Comparison of ENCODE assay signal across 13 mouse cellular contexts in the genomic region with DNA sequence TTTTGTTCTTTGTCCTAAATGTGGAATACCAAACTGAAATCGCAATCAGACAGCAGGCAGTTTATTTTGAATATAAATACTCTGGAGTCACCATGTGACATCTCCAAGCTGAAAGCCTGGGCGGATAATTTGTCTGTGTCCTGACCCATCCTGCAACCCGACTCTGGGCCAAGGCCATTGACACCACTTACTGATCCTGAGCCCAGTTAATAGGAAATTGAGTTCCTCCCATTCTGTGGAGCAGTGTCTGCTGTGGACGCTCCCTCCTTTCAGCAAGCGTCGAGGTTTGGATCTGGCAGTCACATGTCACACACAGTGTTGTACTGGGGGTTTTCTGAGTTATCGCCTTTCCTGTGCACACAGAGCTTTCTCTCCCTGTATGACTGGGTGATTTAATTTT.
DNase-seq lines count a peak whose midpoint lies in the region; ATAC-seq and TF ChIP-seq lines count a peak whose summit lies in the region.
"Had no signal": no experiment of that assay in that cellular context is flagged by ENCODE, and none has a peak within 500 bp of the region (broad histone marks: within the 10 kb centered on the region; RNA-seq: fewer than 3 reads in every experiment).

No protein-coding gene starts in this region.

- intact Hi-C loops in gastrocnemius, postnatal 14 days (cut with DNase I; ENCODE audit: low total_unique reads): no loop called here

- ATAC-seq in embryonic facial prominence, embryonic 13.5 days (ENCODE audit: insufficient number of reproducible peaks, insufficient read depth, low FRiP score, low TSS enrichment, low read depth): no peak
- ATAC-seq: hindbrain, postnatal 0 days had no signal

- peaks cover 0 to 10% of the 10 kb centered on the region in 2 experiments; a peak in 1 of 4 replicates for H3K4me1 ChIP-seq in CH12.LX (ENCODE audit: control insufficient read depth in 1 of 2, insufficient read depth in 2 of 2)
- H3K4me1 ChIP-seq in embryonic facial prominence, embryonic 13.5 days: peaks cover 52% of the 10 kb centered on the region

- H3K36me3 ChIP-seq in CH12.LX (replicated peaks in 1 of 2; ENCODE audit: control insufficient read depth in 1 of 2, insufficient read depth in 1 of 2, low read length in 1 of 2): no peaks in the 10 kb centered on the region
- peaks cover 19% of the 10 kb centered on the region for H3K36me3 ChIP-seq in embryonic facial prominence, embryonic 13.5 days
- H3K36me3 ChIP-seq: forebrain, embryonic 12.5 days; G1E had no signal

- no peak for TF ChIP-seq CTCF in CH12.LX (conservative IDR thresholded peaks at IDR 0.05 in 1 of 2, IDR thresholded peaks at IDR 0.05 in 1 of 2; ENCODE audit: low read depth in 2 of 2, low read length in 2 of 2)

- peaks cover 21% of the 10 kb centered on the region for H3K27me3 ChIP-seq in CH12.LX (replicated peaks)
- no peaks in the 10 kb centered on the region for H3K27me3 ChIP-seq in embryonic facial prominence, embryonic 13.5 days
- H3K27me3 ChIP-seq: forebrain, embryonic 12.5 days; limb, embryonic 12.5 days had no signal

- no peak overlapping the region for H3K27ac ChIP-seq in CH12.LX (ENCODE audit: insufficient read depth, low read depth)
- H3K27ac ChIP-seq in embryonic facial prominence, embryonic 13.5 days: peak overlapping the region; percentile 62; the same call in 1 of the 2 replicates
- H3K27ac ChIP-seq: forebrain, embryonic 12.5 days; hindbrain, postnatal 0 days; limb, embryonic 12.5 days had no signal

- TF ChIP-seq RAD21 in CH12.LX (IDR thresholded peaks at IDR 0.05; ENCODE audit: low read depth, low read length): no peak

- H3K9ac ChIP-seq in CH12.LX (ENCODE audit: insufficient read depth, low read depth): no peak overlapping the region
- no peak overlapping the region for H3K9ac ChIP-seq in embryonic facial prominence, embryonic 13.5 days
- H3K9ac ChIP-seq: forebrain, embryonic 12.5 days; limb, embryonic 12.5 days had no signal

- DNase-seq in gastrocnemius, adult 18-20 months (ENCODE audit: low spot score): peak; percentile 70
- no peak for DNase-seq in gastrocnemius, postnatal 14 days
- no peak for DNase-seq in CH12.LX (ENCODE audit: extremely low read depth)
- peak; percentile 64 for DNase-seq in kidney, postnatal 14 days
- no peak for DNase-seq in heart, postnatal 4 days
- no peak for DNase-seq in urinary bladder, postnatal 36 days (ENCODE audit: low spot score in 2 of 2)
- no peak for DNase-seq in urinary bladder, postnatal 4 days (ENCODE audit: low spot score in 2 of 2)
- DNase-seq: cerebellum, adult 2 months had no signal

- H3K9me3 ChIP-seq in CH12.LX (replicated peaks; ENCODE audit: low read length): no peaks in the 10 kb centered on the region
- no peaks in the 10 kb centered on the region for H3K9me3 ChIP-seq in embryonic facial prominence, embryonic 13.5 days
- H3K9me3 ChIP-seq: forebrain, embryonic 12.5 days; G1E; limb, embryonic 12.5 days had no signal

- no peak overlapping the region for H3K4me3 ChIP-seq in CH12.LX (replicated peaks in 1 of 3; ENCODE audit: low read depth in 2 of 3, low read length in 2 of 3, poor library complexity in 1 of 3)
- H3K4me3 ChIP-seq in embryonic facial prominence, embryonic 13.5 days: no peak overlapping the region
- H3K4me3 ChIP-seq: forebrain, embryonic 12.5 days; limb, embryonic 12.5 days had no signal

- TF ChIP-seq EP300 in CH12.LX (IDR thresholded peaks at IDR 0.05; ENCODE audit: low read length): no peak

- dilution Hi-C loops in CH12.LX (cut with MboI; ENCODE audit: extremely low pct_ligation_motif_present, extremely low pct_unique_long_range_greater_than_20kb, low sequenced_read_pairs): no loop called here

- in situ Hi-C loops in CH12.LX (cut with MboI; ENCODE audit: low pct_ligation_motif_present, low pct_unique_long_range_greater_than_20kb, low sequenced_read_pairs): no loop called here

- no peaks in the 10 kb centered on the region for H3K79me2 ChIP-seq in CH12.LX (replicated peaks; ENCODE audit: control insufficient read depth, extremely low read depth, insufficient read depth, poor library complexity, severe bottlenecking)

- TF ChIP-seq POLR2A in CH12.LX (IDR thresholded peaks at IDR 0.05; ENCODE audit: low read depth, low read length): no peak

- WGBS in embryonic facial prominence, embryonic 13.5 days: 46% methylated on average over 7 of the region's 7 CpGs

- no peak overlapping the region for H3K4me2 ChIP-seq in CH12.LX (ENCODE audit: insufficient read depth, low read depth, poor library complexity, severe bottlenecking)
- H3K4me2 ChIP-seq in embryonic facial prominence, embryonic 13.5 days: no peak overlapping the region
- H3K4me2 ChIP-seq: forebrain, embryonic 12.5 days; limb, embryonic 12.5 days had no signal

TF ChIP-seq in CH12.LX, 34 proteins besides CTCF, POLR2A, EP300 and RAD21:
- TF ChIP-seq JUN (IDR thresholded peaks at IDR 0.05; ENCODE audit: insufficient read depth, low read depth, low read length) (no peak), ZKSCAN1 (IDR thresholded peaks at IDR 0.05; ENCODE audit: borderline replicate concordance, low read depth, low read length) (no peak), MAX (IDR thresholded peaks at IDR 0.05; ENCODE audit: low read length) (peak; percentile 36)

Comparison
In these comparisons a context has a peak if more than half of its experiments do, and no peak if none do; other contexts are left out.
1. DNase-seq: peak in gastrocnemius, adult 18-20 months (single experiment) and kidney, postnatal 14 days (single experiment); none in gastrocnemius, postnatal 14 days (single experiment), CH12.LX (single experiment), heart, postnatal 4 days (single experiment), urinary bladder, postnatal 36 days (0 of 2) and urinary bladder, postnatal 4 days (0 of 2).